Mouse (Mus musculus) embryo, embryonic 10 days (tissue): Measurements from ENCODE around the gene Csde1.

ENCODE experiments used
- DNase-seq: peaks from one replicate; pipeline ENCODE4 v3.0.0-alpha.2; 2015; ENCODE audit warnings: low spot score

Csde1 gene

DNA sequence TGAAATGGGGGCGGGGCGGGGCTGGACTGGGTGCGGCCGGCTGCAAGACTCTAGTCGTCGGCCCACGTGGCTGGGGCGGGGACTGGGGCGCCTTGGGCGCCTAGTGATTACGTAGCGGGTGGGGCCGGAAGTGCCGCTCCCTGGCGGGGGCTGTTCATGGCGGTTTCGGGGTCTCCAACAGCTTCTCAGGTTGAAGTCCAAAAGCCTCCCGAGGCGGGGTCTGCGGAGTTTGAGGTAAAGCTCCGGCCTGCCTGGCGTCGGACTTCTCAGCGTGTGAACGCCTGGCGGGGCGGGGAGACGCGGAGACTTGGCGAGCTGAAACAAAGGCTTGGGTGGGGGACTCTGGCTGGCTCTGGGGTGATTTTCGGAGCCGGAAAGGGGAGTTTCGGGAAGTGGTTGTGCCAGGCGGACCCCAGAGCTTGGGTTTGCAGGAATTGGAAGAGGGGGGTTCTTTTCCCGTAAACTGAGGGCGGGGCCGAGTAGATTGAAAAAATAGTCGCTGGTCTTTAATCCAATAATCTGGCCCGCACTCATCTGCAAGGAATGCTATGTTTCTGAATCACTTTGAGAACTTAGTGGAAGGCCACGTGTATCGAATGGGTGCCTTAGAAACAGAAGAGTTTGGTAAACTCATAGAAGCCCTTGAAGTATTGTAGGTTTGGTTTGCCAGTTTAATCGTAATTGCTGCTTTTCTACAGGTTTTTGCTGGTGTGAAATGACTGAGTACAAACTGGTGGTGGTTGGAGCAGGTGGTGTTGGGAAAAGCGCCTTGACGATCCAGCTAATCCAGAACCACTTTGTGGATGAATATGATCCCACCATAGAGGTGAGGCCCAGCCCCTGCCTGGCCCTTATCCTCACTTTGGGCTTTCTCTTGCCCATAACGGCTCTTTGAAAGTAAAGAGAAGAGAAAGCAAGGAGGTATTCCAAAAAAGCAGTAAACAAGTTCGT is 38.3 kb downstream of the Csde1 start, which contains the start of gene Nras:
Gene Nras, plus strand, starts transcription at position 79 of the 951 bp plus-strand sequence.
- peak; percentile 93 for DNase-seq

DNA sequence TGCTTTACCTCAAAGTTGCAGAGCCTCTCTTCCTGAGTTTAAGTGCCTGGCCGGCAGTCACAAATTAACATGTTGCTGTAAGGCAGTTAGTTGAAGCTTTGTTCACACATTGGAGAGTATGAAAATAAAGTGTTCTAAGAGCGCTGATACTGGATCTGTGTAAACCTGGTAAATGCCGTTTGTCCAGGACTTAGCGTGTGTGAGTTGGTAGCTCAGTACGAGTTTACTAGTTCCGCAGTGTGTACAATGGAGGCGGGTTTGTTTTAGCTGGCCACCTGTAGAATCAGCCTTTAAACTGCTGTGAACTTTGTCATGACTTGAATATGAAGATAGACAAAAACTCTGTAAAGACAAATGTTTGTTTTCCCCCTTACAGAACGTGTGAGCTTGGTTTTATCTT is 46.7 kb downstream of the Csde1 start:
- no peak for DNase-seq

DNA sequence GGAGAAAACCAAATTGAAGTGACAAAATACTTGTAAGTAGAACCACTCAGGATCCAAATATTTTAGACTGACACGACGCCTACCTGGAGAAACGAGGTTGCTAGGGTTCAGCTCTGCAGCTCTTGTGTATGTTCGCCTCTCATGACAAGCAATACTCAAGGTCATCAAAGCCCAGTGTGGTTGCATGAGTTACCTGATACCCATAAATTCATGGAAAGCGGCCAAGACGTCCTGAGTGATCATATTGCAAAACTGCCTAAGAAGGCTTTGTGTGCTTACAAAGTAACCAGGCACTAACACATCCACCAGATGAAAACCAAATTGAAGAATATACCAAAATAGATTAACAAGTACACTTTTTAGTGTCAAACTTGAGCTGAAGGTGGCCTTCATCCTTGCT is 48.7 kb downstream of the Csde1 start:
- no peak for DNase-seq

DNA sequence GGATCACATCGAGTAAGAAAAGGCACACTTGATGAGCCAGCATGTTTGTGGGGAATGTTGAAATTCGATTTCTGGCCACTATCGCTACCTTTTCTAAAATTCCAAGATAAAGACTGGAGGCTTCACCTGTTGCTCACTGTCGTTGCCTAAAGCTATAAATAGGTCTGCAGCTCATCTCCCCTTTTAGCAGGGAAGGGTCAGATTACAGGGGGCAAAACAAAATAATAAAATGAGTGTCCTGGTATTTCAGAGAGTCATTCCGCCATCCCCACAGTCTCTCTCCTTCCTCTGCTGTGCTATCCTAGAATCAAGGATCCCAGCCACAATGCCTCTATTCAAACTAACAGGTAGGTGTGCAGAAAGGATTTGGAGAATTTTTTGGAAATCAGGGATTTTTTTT is 53.5 kb downstream of the Csde1 start, which contains the start of gene Ampd1:
Gene Ampd1, plus strand, starts transcription at position 244 of the 400 bp plus-strand sequence.
- no peak for DNase-seq

DNA sequence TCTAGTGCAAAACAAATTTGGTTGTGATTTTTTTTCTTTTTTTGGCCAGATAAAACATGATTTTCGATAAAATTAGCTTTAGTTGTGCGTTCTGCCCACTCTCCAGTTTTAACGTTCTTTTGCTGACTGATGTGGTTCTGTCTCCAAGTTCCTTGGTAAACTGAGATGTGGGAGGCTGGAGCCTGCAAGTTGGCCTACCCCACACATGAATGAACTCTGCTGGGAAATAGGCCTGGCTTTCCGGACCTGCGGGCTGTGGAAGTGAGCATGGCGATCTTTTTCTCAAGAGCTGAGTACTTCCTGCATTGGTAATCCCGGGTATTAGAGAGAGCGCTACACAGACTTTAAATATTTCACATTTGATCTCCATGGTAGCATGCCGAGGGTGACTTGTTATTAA is 55.6 kb downstream of the Csde1 start:
- no peak for DNase-seq

DNA sequence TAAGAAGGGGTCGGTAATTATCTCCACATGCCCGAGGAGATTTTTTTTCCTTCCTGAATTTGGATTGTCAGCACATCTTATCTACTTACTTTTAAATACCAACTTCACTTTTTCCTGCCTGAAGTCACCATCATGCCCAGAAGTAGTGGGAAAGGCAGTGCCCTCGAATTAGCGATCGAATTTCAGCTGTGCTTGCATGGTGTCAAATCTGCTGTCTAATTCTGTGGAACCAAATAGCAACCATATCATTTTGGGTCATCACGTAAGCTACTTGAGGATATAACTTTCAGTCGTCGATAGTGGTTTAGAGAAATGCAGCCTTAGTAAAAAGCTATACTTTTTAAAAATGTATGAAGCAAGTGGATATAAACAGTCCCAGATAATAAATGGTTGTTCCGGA is 56.2 kb downstream of the Csde1 start:
- no peak for DNase-seq

DNA sequence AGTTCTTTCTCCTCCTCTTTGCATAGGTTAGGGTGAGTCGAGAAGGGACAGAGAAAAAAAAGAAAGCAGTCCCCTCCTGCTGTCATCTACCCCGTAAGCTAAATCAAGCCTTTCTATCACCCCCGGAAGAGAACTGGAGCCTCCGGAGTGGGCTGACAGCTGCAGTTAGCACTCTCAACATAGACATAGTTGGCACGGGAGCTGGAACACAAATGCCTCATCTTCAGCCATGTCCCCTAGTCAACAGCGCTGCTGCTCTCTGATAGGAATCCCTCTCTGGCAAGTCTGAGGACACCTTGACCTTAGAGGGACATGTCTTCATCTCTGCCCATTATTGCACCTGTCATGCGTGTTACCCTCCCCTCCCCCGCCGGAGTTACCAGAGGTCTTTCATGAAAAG is 59.1 kb downstream of the Csde1 start:
- no peak for DNase-seq

DNA sequence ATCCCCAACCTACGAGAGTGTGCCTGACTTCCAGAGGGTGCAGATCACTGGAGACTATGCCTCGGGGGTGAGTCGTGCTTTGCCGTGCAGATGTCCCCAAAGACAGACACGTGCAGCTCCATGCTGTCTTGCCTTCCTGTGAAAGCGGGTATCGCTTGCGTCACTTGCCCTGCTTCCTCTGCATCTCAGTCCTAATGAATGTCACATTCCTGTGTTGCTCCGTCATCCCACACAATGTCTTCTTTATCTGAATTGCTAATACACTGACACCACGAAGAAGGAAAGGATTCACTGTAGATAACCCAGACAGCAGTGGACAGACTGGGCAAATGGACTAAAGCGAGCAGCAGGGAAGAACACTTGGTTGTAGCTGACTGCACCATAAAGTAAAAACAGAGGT is 60.8 kb downstream of the Csde1 start:
- DNase-seq = peak; percentile 12

DNA sequence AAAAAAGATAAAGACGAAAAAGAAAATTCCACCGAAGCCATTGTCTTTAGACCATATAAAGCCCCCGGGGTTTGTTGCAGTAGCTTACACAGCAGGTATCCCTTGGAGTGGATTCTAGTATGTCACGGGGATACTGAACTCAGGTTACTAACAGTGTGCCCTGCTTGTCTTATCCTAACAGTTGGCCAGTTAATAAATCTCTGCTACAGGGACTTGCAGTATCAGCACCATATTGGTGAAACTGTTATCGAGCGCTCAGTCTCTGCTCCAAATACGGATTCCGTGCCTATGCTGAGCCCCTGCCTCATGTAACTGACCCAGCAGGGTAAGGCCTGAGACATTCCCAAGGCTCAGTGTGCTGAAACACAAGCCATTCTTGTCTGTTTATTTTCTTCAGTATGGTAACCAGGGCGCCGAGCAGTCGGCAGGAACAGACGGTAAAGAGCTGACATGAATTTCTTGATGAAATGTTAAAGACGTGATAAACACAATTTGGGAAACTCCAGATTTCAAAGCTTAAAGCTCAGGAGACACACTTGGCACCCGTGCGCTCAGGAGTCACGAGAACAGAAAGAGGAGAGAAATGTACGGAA is 61.7 kb downstream of the Csde1 start:
- DNase-seq = no peak

DNA sequence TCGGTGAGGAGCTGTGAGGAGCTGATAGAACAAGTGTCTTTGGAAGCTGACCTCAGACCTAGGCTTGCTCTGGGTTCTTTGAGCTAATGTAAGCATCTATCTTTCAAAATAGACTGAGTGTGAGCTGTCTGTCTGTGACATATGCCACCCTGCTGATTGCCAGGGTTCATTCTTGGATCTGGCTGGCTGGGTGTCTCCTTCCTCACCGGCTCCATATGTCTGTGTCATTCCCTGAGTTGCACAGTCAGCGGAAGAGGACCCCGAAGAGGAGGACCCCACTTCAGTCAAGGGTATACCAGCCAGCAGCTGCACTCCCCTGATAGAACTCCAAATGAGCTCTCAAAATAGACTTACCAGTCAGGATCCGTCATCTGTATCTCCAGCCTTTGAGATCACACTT is 62.5 kb downstream of the Csde1 start:
- DNase-seq = no peak

DNA sequence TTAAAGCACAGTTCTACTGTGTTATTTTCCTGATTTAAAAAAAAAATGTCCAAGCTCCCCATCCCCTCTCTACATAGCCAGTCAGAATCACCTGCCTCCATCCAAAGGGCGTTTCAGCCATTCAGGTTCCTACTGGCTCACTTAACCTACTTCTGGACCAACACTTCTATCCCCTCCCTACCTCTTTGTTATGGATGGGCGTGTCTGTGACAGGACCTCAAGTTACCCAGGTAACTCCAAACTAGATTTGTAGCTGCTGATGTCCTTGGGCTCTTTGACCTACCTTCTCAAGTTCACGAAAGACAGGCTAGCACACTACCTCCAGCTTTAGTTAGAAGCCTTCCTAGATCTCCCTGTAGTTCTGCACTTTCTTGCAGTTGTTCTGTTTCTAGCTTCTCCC is 65.8 kb downstream of the Csde1 start:
- DNase-seq = no peak

DNA sequence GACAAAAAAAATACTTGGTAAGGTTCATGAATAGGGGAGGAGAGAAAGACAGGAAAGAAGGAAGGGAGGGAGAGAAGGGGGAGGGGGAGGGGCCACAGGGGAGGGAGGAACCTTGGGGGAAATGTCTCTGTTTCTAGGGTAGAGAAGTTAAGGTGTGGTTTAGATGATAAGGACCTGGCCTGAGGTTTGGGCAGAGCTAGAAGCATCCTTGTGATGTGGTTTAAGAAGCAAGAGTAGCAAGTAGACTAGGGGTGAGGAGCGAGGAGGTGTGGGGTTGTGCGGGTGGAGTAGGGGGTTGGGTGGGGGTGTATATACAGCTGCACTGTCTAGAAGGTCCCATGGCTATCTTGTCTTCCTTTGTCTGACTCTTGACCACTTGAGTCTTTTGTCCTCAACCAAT is 71.5 kb downstream of the Csde1 start:
- DNase-seq = no peak

DNA sequence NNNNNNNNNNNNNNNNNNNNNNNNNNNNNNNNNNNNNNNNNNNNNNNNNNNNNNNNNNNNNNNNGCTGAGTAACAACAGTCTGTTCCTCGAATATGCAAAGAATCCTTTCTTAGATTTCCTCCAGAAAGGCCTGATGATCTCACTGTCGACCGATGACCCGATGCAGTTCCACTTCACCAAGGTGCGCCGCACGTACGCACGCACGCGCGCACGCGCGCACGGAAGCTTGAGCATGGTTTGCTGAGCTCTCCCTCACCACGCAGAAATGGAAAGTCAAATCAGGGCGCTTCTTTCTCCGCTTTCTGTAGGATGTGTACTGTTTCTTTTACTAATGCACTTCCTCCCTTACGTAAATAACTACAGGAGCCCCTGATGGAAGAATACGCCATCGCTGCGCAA is 78.4 kb downstream of the Csde1 start:
- DNase-seq = no peak

DNA sequence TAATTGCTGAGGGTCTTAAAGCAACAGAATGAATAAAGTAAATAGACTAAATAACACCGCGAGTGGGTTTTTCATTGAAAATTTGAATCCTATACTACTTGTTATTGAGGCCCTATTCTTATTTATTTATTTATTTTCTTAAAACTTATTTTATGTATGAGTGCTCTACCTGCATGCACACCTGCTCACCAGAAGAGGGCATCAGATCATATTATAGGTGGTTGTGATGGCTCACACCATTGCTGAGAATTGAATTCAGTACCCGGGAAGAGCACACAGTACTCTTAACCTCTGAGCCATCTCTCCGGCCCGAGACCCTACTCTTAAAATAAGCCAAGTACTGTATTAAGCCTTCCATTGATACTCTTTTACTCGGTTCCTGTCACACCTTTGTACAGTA is 79.4 kb downstream of the Csde1 start:
- no peak for DNase-seq

DNA sequence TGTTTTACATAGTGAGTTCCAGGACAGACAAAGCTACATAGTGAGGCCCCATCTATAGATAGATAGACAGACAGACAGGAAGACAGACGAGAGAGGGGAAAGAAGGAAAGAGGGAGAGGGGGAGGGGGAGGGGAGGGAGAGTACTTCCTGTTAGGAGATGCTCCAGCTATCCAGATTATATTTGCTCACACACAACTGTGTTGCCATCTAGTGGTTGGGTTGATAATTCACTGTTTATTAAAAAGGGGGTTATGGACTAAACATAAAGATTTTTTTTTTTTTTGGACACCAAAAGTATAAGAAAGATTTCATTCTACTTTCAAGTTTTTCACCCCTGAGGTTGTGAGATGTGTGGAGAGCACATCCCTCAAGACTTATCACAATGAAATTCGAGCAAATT is 80.5 kb downstream of the Csde1 start:
- no peak for DNase-seq

DNA sequence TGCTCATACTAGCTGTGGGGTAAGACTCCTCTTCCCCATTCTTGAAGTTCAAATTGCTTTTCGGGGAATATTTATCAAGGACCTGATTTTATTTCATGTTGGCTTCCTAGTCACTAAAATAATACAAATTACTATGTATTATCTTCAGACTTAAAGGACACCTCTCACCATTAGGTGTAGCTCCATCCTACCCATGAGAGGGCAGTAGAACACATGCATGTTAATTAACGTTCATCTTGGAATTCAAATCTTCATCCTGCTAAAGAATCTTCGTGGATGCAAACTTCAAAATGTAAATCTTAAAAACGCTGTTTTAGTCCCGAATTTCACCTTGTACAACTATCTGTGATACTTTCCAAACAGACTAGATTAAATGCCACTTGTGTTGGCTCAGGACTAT is 81.0 kb downstream of the Csde1 start:
- DNase-seq = no peak

DNA sequence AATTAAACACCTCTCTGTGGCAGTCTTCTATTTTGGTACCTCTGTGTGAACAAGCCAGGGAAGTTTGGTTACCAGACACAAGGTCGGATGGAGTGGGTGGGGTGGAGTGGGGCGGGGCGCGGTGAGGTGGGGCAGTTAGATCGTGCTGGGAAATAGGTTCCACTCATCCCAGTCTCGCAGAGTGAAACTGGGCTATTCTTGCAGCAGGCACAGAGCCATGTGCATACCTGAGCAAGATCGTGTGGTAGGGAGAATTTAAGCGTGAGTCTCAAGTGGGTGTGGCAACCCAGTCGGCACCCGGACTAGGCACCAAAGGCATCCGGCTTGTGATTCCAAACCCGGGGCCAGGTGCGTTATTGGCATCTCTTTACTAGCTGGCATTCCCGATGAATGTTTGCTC is 81.7 kb downstream of the Csde1 start:
- DNase-seq = peak; percentile 9

DNA sequence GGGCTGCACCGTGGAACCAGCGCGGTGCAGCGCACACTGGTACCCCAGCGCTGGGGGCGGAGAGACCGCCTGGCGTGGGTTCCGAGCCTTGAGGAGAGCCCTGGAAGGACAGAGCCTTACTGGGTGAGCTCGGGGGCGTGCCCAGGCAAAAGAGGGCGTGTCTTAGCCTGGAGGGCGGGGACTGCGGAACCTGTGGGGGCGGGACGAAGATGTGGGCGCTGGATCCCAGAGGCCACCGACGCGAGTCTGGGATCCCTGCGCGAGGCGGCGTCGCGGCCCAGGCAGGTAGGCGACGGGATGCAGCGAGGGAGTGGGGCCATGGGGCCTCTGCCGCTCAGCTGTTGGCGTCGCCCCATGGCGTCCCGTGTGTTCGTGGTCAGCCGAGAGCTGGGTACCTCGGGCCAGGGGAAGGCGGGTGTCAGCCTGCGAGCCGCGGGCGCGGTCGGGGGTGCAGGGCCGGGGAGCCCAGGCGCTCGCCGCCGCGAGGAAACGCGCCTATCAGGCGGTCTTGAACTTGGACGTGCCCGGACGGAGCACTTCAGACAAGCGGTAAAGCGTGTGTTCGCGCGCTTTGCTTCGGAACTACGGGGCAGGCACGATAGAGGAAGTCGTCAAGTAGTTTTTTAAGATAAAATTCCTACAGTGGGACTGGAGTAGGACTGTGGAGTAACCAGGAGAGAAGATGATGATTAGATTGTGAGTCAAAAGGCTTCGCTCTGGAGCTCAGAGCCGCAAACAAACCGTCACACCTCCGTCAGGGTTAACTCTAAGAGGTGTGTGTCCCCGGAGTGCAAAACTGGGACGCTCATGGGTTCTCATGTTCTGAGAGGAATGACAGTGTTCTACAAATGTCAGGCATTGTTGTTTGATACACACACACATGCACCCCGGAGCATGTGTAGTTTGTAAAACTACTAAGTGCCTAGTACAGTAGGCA is 82.5 kb downstream of the Csde1 start, which contains the start of gene Dennd2c:
Gene Dennd2c, plus strand, starts transcription at position 151 of the 937 bp plus-strand sequence.
- DNase-seq = peak; percentile 91
